Mouse (Mus musculus) frontal cortex, postnatal 36 days (tissue): ENCODE data around the gene Thoc2.
"Not testable (repeated sequence)": the region's sequence is repeated elsewhere in the genome, so short reads cannot be mapped to it uniquely, and the experiment has no call there.

ENCODE experiments used
- DNase-seq, 2 experiments: peaks; one replicate each; pipeline ENCODE4 v3.0.0; 2022; ENCODE audit warnings: low spot score in 2 of 2

Thoc2 gene

DNA sequence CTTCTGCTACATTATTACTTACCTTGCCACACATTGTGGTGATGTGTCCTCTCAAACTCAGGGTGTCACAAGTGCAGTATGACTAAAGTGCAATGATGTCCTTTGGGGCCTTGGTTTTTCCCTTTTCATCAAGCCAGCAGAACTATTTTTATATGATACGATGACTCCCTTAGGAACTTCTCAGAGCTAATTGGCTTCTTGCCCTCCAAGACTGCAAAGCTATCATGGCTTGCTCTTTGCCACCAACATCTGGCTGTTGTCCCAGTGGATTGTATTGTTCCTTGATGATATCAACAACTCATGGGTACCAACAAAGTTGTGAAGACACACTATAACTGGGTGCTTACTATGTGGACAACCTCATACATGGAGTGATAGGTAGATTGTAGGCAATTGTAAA, at the start of gene Thoc2:
TSS of gene Thoc2 (minus strand) at position 101 of the 400 bp plus-strand sequence.
- DNase-seq = no peak

DNA sequence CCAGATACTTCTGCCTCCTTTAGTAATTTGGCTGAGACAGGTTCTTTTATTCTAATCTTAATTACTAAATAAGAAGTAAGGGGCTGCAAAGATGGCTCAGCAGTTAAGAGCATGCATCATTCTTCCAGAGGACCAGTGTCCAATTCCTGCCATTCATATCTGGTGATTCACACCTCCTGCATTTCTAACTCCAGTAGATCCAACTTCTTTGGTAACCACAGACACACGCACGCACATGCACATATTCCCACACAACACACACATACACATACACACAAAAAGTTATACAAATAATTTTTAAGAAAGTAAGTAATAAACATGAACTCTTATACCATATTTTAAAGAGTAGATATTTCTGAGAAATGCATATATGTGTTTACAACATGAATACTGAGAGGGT, 49.6 kb upstream of the Thoc2 start:
- DNase-seq = no peak

DNA sequence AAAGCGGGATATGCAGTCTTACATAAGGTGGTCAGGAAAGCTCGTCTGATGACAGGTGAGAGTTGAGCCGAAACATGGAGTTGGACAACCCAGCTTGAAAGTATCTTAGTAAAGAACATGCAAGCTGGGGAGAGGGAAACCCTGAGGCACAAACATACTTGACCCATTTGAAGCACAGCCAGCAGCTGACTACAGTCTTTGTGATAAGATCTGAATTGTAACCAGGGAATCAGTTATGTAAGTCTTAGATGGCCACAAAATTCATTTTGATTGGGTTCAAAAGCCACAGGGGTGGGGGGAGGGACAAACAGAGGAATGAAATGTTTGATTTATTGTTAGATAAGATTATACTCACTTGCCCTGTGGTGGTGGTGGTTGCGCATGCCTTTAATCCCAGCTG, 48.9 kb upstream of the Thoc2 start:
- DNase-seq = no peak

DNA sequence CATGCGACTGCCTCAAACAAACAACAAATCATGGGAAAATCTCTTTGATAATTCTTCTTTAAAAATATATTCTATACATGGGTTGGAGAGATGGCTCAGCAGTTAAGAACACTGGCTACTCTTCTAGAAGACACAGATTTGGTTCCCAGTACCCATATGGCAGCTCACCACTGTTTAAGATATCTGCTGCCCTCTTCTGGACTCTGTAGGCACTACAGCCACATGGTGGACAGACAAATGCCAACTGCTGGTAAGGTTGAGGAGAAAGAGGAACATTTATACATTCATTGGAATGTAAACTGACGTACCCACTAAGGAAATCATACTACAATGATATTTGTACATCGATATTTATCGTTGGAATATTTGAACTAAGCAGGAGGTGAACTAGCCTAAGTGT, 36.7 kb upstream of the Thoc2 start:
- DNase-seq = no peak

DNA sequence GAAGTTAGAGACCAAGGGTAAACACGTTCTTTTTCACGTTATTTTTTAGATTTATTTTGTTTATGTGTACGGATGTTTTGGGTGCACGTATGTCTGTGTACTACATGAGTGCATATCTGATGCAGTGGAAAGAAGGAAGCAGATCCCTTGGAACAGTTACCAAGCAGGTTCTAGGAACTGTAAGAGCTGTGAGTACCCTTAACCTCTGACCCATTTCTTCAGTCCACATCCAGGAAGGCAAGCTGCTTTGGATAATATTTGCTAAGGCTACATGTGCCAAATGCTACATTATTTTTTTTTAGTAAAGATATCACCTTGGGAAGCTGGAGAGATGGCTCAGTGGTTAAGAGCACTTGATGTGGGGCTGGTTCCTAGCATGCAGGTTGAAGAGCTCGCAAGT, 21.4 kb upstream of the Thoc2 start:
- no peak for DNase-seq

DNA sequence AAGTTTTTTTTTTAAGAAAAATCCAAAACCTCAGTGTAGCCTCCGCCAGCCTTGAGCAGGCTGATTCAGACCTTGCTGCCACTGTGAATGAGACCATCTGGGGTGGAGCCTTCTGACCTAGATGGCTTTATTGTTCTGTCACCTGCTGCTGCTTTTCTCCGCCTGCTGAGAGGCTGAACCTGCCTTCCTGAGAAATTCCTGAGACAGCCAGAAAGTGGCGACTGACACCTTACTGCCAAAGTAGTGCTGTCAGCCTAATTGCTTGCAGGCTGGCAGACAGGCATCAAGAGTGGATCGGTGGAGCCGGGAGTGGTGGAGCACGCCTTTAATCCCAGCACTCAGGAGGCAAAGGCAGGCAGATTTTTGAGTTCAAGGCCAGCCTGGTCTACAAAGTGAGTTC, 11.3 kb upstream of the Thoc2 start:
- DNase-seq = not testable (repeated sequence)

DNA sequence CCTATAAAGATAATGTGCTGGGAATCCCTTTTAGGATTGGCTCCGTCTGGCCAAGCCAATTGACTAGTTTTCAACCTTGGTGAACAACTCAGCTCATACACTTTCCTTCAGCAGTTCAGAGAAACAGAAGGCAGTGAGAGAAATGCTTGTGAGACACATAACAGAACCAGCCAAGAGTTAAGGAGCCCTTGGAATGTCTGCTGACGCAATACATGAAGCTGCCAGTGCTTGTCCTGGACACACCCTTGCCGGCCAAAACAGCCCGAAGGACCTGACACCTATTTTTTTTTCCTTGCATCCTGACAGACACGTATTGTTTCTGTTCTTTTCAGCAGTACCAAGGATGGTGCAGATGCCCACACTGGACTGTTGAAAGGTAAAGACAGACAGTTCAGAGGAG, 4.2 kb upstream of the Thoc2 start:
- no peak for DNase-seq

DNA sequence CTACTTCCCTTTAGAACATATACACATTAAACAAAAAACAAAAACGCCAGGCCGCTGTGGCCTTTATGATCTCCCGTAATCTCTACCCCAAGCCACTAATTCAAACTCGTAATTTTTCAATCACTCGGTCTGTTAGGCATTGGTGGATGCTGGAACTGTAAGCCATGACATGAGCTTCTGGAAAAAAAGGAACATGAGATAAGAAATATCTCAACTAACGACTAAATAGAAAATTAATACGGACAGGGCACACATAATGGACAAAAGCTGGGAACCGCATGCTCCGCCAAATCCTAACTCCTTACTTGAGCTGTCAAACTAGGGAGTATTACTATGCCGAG, 8.4 kb downstream of the Thoc2 start:
- no peak for DNase-seq

DNA sequence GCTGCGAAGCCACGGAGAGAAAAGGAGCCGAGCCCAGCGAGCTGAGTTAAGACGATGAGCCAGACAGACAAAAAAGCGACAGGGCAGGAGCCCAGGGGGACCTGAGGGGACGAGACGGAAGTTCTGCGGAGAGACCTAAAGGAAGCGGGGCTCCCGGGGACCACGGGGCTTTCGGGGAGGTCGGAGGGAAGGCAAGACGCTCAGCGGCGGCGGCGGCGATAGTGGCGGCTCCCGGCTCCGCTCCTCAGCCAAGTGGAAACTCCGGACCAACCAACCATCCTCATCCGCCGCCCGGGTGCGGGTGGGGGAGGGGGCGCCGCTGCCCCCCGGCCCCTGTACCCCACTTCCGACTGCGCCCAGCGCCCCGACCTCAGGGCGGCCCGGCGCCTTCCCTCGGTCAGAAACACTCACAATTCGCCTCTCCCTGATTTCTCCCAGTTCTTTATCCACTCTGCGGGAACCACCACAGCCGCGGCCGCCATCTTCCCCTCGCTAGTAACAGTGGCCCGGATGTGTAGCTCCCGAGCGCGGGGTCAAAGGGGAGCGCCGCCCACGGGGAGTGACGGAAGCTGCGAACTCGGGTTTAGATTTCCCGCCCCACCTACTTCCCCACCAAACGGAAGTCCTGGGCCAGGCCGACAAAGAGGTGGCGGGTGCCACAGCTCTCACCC, 8.9 kb downstream of the Thoc2 start:
- DNase-seq = peak; percentile 81 to 90

DNA sequence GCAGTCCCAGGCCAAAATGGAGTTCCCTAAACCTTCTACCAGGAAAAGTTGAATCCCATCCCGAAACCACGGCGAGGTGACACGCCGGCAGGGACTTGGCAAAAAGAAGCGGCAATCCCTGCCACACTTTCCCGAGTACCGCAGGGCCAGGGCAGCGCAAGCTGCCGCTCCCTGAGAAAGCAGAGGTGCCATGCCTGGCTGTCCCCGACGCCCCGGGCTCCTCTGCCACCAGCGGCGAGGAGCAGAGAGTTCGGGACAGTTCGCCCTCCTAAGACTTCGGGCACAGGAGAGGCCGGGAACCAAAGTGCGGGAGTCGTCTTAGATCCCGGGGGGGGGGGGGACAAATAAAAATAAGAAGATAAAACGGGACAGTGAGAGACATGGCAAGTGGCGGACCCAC, 9.5 kb downstream of the Thoc2 start:
- no peak for DNase-seq

DNA sequence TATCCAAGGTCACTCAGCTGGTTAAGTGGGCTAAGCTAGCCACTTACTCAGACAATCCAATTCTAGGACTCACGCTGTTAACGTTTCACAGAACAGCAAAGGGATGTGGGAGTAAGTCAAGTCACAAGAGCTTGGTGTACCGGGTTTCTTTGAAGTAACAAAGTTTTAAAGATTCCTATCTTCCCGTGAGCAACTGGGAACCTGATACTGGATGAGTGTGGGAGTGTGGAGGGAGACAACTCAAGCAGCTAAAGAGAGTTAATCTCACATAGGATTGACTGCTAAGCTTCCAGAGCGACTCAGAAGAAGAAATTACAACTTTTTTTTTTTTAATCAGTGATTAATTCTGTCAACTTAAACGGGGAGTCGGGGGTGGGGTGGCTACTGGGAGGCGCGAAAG, 10.0 kb downstream of the Thoc2 start:
- DNase-seq = no peak

DNA sequence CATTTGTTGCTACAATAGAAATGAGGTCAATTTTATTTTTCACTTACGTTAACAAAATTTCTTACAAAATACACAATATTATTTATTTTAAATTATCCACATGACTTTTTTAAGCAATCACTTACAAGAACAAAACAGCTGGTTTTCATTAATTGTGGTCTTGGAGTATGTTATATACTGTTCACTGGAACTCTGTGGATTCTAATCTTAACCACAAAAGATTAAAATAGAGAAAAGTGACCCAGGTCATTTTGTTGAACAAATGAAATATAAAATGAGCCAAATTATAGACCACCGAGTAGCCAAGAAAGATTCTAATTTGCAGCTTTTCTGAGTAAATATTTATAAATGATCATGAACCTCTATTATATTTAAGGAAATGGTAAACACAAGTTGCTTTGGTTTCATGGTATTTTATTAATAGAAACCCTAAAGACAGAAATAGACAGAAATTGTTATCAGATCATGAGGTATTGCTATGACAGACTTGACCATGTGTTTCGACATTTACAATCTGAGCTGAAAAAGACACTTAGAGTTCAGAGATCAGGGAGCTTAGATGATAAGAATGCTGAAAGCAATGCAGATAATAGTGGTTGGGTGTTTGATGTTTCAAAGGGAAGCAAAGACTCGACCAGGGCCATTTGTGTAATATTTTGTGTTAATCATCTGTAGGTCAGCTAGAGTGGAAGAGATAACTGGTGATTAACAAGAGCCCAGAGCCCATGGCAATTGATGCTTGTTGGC, 35.5 kb downstream of the Thoc2 start:
- no peak for DNase-seq

DNA sequence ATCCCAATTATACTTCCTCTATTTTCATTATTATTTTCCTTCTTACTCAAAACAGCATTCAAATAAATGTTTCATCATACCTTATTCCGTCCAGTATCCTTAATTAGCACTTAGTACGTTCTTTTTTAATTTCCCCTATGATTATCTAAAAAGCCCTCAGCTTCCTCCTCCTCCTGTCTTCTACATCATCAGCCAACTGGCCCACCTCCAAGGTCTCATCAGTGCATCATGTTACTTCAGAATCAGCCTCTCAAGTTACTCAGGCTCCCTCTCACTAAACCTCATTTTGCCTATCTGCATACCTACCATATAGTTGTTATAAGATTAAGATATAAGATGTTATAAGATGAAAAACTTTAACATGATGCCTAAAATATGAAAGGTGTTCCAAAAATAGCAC, 43.9 kb downstream of the Thoc2 start:
- no peak for DNase-seq

DNA sequence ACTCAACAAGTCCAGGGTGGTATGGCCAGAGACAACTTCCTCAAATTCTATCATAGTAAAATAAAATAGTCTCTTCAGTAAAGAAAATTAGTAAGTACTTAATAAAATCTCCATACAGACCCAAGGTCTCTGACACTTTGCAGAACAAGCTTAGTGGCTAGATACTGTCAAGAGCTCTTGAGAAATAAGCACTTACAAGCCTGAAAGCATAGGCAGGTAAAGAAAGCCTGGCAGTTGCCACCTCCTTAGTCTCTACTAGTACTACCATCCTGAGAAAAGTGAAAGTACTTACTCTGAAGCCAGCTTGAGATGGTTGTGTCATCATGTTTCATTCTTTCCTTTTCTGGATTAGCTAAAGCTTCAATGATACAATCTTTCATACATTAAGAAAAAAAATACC, 82.7 kb downstream of the Thoc2 start:
- DNase-seq = no peak

DNA sequence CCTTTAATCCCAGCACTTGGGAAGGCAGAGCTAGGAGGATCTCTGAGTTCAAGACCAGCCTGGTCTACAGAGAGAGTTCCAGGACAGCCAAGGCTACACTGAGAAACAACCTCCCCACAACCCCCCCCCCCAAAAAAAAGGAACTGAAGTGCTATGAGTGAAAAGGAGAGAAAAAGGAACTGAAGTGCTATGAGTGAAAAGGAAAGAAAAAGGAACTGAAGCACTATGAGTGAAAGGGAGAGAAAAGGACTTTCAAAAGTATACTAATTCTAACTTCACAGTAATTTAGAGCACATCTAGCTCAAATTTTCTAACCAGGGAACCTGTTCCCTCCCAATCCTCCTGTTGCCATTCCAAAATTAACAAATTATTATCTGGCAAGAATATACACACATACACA, 114.9 kb downstream of the Thoc2 start:
- DNase-seq = no peak

DNA sequence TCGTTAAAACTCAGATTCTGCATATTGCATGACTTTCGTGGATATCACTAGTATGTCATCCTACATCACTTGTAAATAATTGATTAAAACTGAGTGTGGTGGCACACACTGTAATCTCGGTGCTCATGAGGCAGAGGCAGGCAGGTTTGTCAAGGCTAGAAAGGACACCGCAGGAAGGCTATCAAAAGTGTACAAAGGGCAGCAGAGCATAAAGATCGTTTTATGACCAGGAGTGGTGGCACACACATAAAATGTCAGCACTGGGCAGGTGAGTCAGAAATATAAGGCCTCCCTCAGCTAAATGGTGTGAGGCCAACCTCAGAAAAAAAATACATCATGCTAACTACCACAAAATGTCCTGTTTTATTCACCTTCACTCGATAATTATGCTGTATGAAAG, 127.2 kb downstream of the Thoc2 start:
- no peak for DNase-seq
